Mouse (Mus musculus): Measurements from ENCODE around the gene Hand1. TPM values are rescaled to one million over a fixed set of nuclear protein-coding genes. Genes with fewer than 3 reads are reported as not detected.

Hand1 gene
- polyA plus RNA-seq, 1 experiment from 2014 or later: 17.4 TPM

DNA sequence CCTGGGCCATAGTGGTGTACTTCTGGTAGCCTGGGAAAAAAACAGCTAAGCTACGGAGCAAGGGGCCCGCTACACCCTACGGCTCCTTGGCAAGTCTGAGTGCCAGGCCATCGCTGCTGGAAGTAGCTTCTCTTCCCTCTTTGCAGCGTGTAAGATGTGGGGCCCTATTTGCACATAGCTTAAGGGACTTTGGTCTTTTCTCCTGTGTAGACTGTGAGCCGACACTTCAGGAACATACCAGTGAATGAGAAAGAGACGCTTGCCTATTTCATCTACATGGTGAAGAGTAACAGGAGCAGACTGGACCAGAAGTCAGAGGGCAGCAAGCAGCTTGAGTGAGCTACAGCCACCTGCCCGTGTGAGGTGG lies 22.9 kb downstream of the Hand1 start:
- TF ChIP-seq CTCF (IDR thresholded peaks at IDR 0.05; ENCODE audit: low read depth): no peak
- Histone ChIP-seq H3K27me3 (replicated peaks; ENCODE audit: control insufficient read depth, insufficient read depth, low read length) (no peaks in the 10 kb centered on the region), H3K4me3 (ENCODE audit: low read depth, low read length) (no peak overlapping the region), H3K36me3 (ENCODE audit: control insufficient read depth, insufficient read depth) (peaks cover 34% of the 10 kb centered on the region), H3K4me1 (replicated peaks; ENCODE audit: control insufficient read depth, insufficient read depth, low read length) (no peaks in the 10 kb centered on the region; the same call in 1 of the 2 replicates), H3K4me2 (replicated peaks; ENCODE audit: low read depth) (peak overlapping the region; percentile 30), H3K27ac (ENCODE audit: low read depth, low read length) (peak overlapping the region; percentile 60), H3K9ac (ENCODE audit: low read depth, low read length) (no peak overlapping the region), H3K9me3 (ENCODE audit: control insufficient read depth) (no peaks in the 10 kb centered on the region)
- ATAC-seq: peak; percentile 76
- 42% methylated on average over 8 of the region's 8 CpGs for WGBS

- no peak overlapping the region for H3K4me3 ChIP-seq (ENCODE audit: low read depth, low read length)
- no peaks in the 10 kb centered on the region; the same call in 1 of the 2 replicates for H3K4me1 ChIP-seq (replicated peaks; ENCODE audit: control insufficient read depth, insufficient read depth, low read length)
- no peaks in the 10 kb centered on the region for H3K27me3 ChIP-seq (replicated peaks; ENCODE audit: control insufficient read depth, insufficient read depth, low read length)
- peak; percentile 68 for ATAC-seq
- H3K9me3 ChIP-seq (ENCODE audit: control insufficient read depth): no peaks in the 10 kb centered on the region
- 75% methylated on average over 17 of the region's 17 CpGs for WGBS
- H3K9ac ChIP-seq (ENCODE audit: low read depth, low read length): no peak overlapping the region
- H3K36me3 ChIP-seq (ENCODE audit: control insufficient read depth, insufficient read depth): peaks cover 34% of the 10 kb centered on the region
- no peak for TF ChIP-seq CTCF (IDR thresholded peaks at IDR 0.05; ENCODE audit: low read depth)
- H3K4me2 ChIP-seq (replicated peaks; ENCODE audit: low read depth): peak overlapping the region; percentile 30
- H3K27ac ChIP-seq (ENCODE audit: low read depth, low read length): peak overlapping the region; percentile 60
Measured at GRCm38 (mm10) chr11:57809017-57809731, 23.4 kb downstream of the Hand1 start.

DNA sequence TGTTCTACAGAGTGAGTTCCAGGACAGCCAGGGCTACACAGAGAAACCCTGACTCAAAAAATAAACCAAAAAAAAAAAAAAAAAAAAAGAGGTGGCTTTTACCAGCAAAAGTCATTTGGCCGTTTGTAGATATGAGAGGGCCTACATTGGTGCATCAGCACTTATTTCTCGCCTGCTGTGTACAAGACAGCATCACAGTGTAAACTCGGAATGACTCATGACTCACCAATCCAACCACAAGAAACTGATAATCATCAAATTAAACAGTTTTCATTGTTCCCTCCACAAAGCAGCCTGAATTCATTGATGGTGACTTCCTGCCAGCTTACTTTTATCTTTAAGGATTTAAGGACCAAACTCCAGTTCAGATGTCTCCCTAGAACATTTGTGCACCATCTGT lies 27.6 kb downstream of the Hand1 start:
- Histone ChIP-seq H3K9ac (ENCODE audit: low read depth, low read length) (no peak overlapping the region), H3K4me3 (ENCODE audit: low read depth, low read length) (no peak overlapping the region), H3K4me1 (replicated peaks; ENCODE audit: control insufficient read depth, insufficient read depth, low read length) (peaks cover 7% of the 10 kb centered on the region; the same call in 1 of the 2 replicates), H3K27ac (ENCODE audit: low read depth, low read length) (no peak overlapping the region), H3K9me3 (ENCODE audit: control insufficient read depth) (no peaks in the 10 kb centered on the region), H3K27me3 (replicated peaks; ENCODE audit: control insufficient read depth, insufficient read depth, low read length) (no peaks in the 10 kb centered on the region), H3K36me3 (ENCODE audit: control insufficient read depth, insufficient read depth) (peaks cover 17% of the 10 kb centered on the region), H3K4me2 (replicated peaks; ENCODE audit: low read depth) (no peak overlapping the region)
- WGBS: 55% methylated on average over 3 of the region's 3 CpGs
- TF ChIP-seq CTCF (IDR thresholded peaks at IDR 0.05; ENCODE audit: low read depth): no peak
- ATAC-seq: no peak

DNA sequence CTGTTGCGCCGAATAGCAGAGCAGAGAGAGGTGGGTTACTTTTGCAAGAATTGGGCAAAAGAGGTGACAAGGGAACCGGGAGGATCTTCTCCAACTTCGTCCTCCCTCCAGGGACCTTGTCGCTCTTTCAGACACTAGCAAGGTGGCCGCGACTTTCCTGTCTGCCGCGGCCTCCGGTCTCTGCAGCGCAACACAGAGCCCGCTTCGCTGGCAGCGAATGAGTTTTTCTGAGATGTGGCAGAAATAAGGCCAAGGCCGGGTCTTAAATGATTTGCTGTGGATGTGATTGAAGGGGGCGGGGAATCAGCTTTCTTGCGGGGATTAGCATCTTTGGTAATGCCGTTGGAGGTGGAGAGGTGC lies 30.1 kb downstream of the Hand1 start:
- WGBS: 2% methylated on average over 18 of the region's 18 CpGs
- Histone ChIP-seq H3K4me2 (replicated peaks; ENCODE audit: low read depth) (peak overlapping the region; percentile 97), H3K27ac (ENCODE audit: low read depth, low read length) (peak overlapping the region; percentile 83; the same call in 1 of the 2 replicates), H3K4me1 (replicated peaks; ENCODE audit: control insufficient read depth, insufficient read depth, low read length) (peaks cover 8% of the 10 kb centered on the region; the same call in 1 of the 2 replicates), H3K36me3 (ENCODE audit: control insufficient read depth, insufficient read depth) (peaks cover 10% of the 10 kb centered on the region; the same call in 1 of the 2 replicates), H3K4me3 (ENCODE audit: low read depth, low read length) (peak overlapping the region; percentile 88), H3K27me3 (replicated peaks; ENCODE audit: control insufficient read depth, insufficient read depth, low read length) (no peaks in the 10 kb centered on the region), H3K9me3 (ENCODE audit: control insufficient read depth) (no peaks in the 10 kb centered on the region), H3K9ac (ENCODE audit: low read depth, low read length) (peak overlapping the region; percentile 90)
- TF ChIP-seq CTCF (IDR thresholded peaks at IDR 0.05; ENCODE audit: low read depth): no peak
- no peak for ATAC-seq

GRCm38 (mm10) chr11:57801766-57802510 lies 30.7 kb downstream of the Hand1 start:
- Histone ChIP-seq H3K4me3 (ENCODE audit: low read depth, low read length) (peak overlapping the region; percentile 88), H3K9ac (ENCODE audit: low read depth, low read length) (peak overlapping the region; percentile 90), H3K27ac (ENCODE audit: low read depth, low read length) (peak overlapping the region; percentile 83), H3K4me2 (replicated peaks; ENCODE audit: low read depth) (peak overlapping the region; percentile 97), H3K9me3 (ENCODE audit: control insufficient read depth) (no peaks in the 10 kb centered on the region), H3K4me1 (replicated peaks; ENCODE audit: control insufficient read depth, insufficient read depth, low read length) (peaks cover 8% of the 10 kb centered on the region; the same call in 1 of the 2 replicates), H3K36me3 (ENCODE audit: control insufficient read depth, insufficient read depth) (peaks cover 9% of the 10 kb centered on the region; the same call in 1 of the 2 replicates), H3K27me3 (replicated peaks; ENCODE audit: control insufficient read depth, insufficient read depth, low read length) (no peaks in the 10 kb centered on the region)
- under 1% methylated on average over 58 of the region's 85 CpGs for WGBS
- no peak; the same call in 1 of the 2 replicates for ATAC-seq
- peak; percentile 8; the same call in 1 of the 2 replicates for TF ChIP-seq CTCF (IDR thresholded peaks at IDR 0.05; ENCODE audit: low read depth)
